Mouse (Mus musculus): ENCODE data around the gene Tom1l2. TPM values are rescaled to one million over a fixed set of nuclear protein-coding genes. Genes with fewer than 3 reads are reported as not detected.

The Tom1l2 gene
- total and polyA plus RNA-seq, 3 experiments, result 4.8 to 10.4 (median 10.4) TPM

DNA sequence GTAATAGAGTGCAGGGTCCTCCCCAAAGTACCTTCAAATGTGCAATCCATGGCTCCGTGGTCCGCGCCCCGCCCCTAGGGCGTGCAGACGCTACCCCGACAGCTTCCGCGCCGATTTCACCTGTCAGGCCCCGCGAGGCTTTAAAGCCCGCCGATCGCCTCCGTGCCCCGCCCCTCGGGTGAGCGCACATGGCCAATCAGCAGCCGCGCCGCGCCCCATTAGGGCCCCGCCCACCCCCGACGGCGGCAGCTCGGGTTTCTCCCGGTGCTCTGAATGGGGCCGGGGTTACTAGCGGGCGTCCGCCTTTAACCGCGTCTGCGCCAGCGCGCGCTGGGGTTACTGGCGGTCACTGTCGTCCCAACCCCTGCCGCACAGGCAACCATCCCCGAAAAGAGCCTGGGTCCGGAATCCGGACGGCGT lies 142.4 kb downstream of the Tom1l2 start (continued):
- TF ChIP-seq PAX5 (IDR thresholded peaks at IDR 0.05; ENCODE audit: low read length) (no peak), ZKSCAN1 (IDR thresholded peaks at IDR 0.05; ENCODE audit: borderline replicate concordance, low read depth, low read length) (no peak), TCF12 (IDR thresholded peaks at IDR 0.05; ENCODE audit: low read depth, low read length) (peak; percentile 86), KAT2A (IDR thresholded peaks at IDR 0.05; ENCODE audit: insufficient replicate concordance, low read length) (0 out of 2 replicates have a peak, but pooled peaks have one; percentile 63), USF2 (conservative IDR thresholded peaks at IDR 0.05; ENCODE audit: low read depth, low read length) (no peak), UBTF (IDR thresholded peaks at IDR 0.05; ENCODE audit: low read depth, low read length) (peak; percentile 89), TBP (conservative IDR thresholded peaks at IDR 0.05; ENCODE audit: low read depth, low read length) (0 out of 2 replicates have a peak, but pooled peaks have one; percentile 77), POLR2A (IDR thresholded peaks at IDR 0.05; ENCODE audit: low read depth, low read length) (peak; percentile 91)

DNA sequence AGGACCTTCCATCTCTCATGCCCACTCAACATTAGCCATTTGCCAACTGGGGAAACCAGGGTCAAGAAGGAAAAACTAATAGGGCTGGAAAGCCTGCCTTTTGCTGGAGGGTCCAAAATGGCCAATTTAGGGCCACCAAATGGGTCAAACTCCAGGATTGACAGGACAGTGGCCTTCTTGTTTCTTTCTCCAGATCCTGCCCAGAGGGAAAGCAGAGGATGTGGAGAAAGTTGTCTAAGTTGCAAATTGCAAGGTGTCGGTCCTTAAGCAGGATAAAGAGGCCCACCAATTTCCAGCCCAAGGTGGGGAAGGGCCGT lies 142.8 kb downstream of the Tom1l2 start:
- peaks cover 28 to 67% of the 10 kb centered on the region in 2 experiments for H3K4me1 ChIP-seq (ENCODE audit: control insufficient read depth in 1 of 2, insufficient read depth in 2 of 2)
- H3K27ac ChIP-seq (ENCODE audit: insufficient read depth, low read depth), result peak overlapping the region; percentile 17
- H3K4me2 ChIP-seq (ENCODE audit: insufficient read depth, low read depth, poor library complexity, severe bottlenecking), result peak overlapping the region; percentile 89
- DNase-seq (ENCODE audit: extremely low read depth), result no peak
- TF ChIP-seq CTCF (conservative IDR thresholded peaks at IDR 0.05 in 1 of 2, IDR thresholded peaks at IDR 0.05 in 1 of 2; ENCODE audit: low read depth in 2 of 2, low read length in 2 of 2) (no peak), ZC3H11A (IDR thresholded peaks at IDR 0.05; ENCODE audit: low read depth, low read length) (no peak), NRF1 (IDR thresholded peaks at IDR 0.05; ENCODE audit: low read depth, low read length) (no peak), CHD2 (IDR thresholded peaks at IDR 0.05; ENCODE audit: low read length) (no peak), USF1 (IDR thresholded peaks at IDR 0.05; ENCODE audit: low read depth, low read length) (no peak), SIN3A (IDR thresholded peaks at IDR 0.05; ENCODE audit: low read length) (no peak), ZMIZ1 (IDR thresholded peaks at IDR 0.05; ENCODE audit: low read depth, low read length) (no peak), BHLHE40 (IDR thresholded peaks at IDR 0.05; ENCODE audit: low read depth, low read length) (no peak), RAD21 (IDR thresholded peaks at IDR 0.05; ENCODE audit: low read depth, low read length) (no peak), RCOR1 (conservative IDR thresholded peaks at IDR 0.05; ENCODE audit: low read depth, low read length) (no peak), E2F4 (IDR thresholded peaks at IDR 0.05; ENCODE audit: insufficient replicate concordance, low read depth, low read length) (no peak), ETS1 (conservative IDR thresholded peaks at IDR 0.05; ENCODE audit: low read depth, low read length) (no peak), ZNF384 (IDR thresholded peaks at IDR 0.05; ENCODE audit: low read depth, low read length) (no peak)
- peak overlapping the region; percentile 56 to 80 (median 62) for H3K4me3 ChIP-seq (replicated peaks in 1 of 3; ENCODE audit: low read depth in 2 of 3, low read length in 2 of 3, poor library complexity in 1 of 3)
- H3K36me3 ChIP-seq (replicated peaks in 1 of 2; ENCODE audit: control insufficient read depth in 1 of 2, insufficient read depth in 1 of 2, low read length in 1 of 2), result peaks cover 27 to 69% of the 10 kb centered on the region in 2 experiments
- in situ Hi-C loops (cut with MboI; ENCODE audit: low pct_ligation_motif_present, low pct_unique_long_range_greater_than_20kb, low sequenced_read_pairs) (no loop called here), dilution Hi-C loops (cut with MboI; ENCODE audit: extremely low pct_ligation_motif_present, extremely low pct_unique_long_range_greater_than_20kb, low sequenced_read_pairs) (no loop called here)
- H3K9ac ChIP-seq (ENCODE audit: insufficient read depth, low read depth), result peak overlapping the region; percentile 87
- H3K79me2 ChIP-seq (replicated peaks; ENCODE audit: control insufficient read depth, extremely low read depth, insufficient read depth, poor library complexity, severe bottlenecking), result peaks cover 45% of the 10 kb centered on the region
- no peaks in the 10 kb centered on the region for H3K27me3 ChIP-seq (replicated peaks)
- no peaks in the 10 kb centered on the region for H3K9me3 ChIP-seq (replicated peaks; ENCODE audit: low read length)
